Mouse (Mus musculus): ENCODE data around the gene Vgll4.

DNA sequence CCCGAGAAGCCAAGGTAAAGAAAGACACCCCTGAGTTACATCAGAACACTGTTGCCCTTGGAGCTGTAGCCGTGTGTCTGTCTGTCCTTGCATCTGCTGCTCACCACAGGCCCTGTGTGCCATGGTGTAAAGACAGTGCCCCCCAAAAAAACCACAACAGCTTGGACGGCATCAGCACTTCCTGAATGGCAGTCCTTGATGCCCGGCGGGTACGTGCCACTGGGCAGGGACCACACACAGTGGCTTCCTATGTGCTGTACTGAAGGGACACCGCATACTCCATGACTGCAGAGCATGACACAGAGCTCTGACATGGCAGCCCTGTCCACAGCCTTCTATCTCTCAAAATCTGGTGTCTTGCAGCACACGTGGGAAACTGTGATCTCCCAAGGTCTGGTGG, 120.0 kb downstream of the Vgll4 start:
- TF ChIP-seq CTCF (IDR thresholded peaks at IDR 0.05; ENCODE audit: low read depth) (no peak), EP300 (IDR thresholded peaks at IDR 0.05; ENCODE audit: low read depth) (no peak)
